Mouse (Mus musculus): Measurements from ENCODE around the gene Ddx56.

Gene Ddx56

DNA sequence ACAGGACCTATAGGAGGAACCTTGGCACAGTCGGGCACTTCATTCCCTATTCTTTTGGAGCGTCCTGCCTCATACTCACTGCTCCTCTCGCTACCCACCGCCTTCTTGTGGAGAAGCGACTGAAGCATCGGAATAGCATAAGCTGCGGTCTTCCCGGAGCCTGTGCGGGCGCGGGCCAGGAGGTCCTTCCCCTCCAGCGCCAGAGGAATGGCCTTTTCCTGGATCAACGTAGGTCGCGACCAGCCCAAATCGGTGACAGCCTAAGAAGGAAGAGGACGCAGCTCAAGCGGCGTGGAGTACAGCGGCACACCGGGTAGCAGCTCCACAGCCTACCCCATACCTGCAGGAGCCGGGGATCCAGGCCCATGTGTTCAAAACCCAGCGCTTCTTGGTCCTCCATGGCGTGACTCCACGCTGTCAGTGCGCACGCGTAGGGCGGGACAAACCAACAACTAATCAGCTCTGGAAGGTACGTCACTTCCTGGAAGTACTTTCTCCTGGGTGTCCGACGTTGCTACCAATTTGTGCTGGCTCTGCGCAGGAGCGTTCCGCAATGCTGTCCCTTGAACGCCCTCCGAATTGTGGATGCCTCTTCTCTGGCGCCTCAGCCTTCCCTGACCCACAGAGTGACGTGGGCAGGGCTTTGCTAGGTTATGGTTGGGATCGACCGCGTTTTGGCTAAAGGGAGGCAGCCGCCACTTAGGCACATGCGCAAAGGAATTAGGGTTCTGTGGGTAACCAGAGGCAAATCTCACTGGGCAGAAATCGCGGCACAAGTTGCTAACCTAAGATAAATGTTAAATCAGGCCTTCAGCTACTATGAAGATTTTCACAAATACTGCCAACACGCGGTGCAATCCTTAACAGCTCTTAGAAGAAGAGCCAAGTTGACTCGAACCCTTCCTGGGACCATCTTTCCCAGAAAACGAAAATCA, at the start of gene Ddx56:
Gene Ddx56 (minus strand): TSS at position 453 of the 935 bp plus-strand sequence.
- DNase-seq: peak; percentile 89

DNA sequence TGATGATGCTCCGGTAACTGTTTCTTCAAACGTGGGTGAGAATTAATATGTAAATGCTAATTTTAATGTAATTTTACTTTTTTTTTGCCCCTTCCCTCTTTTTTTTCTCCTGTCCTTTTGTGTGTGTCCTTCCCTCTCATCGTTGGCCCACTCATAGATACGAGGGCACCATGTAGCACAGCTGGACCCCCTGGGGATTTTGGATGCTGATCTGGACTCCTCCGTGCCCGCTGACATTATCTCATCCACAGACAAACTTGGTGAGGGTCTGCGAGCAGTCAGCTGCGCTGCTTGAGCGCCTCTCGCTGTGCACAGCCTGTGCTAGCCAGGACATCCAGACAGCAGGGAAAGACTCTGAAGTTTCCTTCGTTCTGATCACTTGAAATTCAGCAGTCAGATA, 49.2 kb upstream of the Ddx56 start:
- no peak for DNase-seq

DNA sequence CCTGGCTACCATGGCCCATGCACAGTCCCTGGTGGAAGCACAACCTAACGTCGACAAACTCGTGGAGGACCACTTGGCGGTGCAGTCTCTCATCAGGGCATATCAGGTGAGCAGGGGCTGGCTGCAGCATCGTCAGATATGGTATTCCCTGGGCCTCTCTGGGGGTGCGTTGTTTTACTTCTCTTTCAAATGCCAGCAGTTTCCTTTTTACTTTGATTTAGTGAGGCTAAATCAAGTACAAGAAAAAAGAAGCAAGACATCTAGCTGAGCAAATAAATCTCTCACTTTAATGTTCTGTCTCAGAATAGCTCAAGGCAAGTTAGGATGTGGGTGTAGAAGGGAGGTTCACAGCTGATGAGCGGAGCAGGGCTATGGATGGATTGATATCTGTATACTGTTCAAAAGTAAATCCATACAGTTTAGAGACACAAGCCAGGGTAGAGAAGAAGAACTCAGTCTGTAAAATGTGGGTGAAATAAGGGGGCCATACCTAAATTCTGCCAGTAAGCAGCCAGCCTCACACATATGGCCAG, 46.4 kb upstream of the Ddx56 start:
- DNase-seq: no peak

DNA sequence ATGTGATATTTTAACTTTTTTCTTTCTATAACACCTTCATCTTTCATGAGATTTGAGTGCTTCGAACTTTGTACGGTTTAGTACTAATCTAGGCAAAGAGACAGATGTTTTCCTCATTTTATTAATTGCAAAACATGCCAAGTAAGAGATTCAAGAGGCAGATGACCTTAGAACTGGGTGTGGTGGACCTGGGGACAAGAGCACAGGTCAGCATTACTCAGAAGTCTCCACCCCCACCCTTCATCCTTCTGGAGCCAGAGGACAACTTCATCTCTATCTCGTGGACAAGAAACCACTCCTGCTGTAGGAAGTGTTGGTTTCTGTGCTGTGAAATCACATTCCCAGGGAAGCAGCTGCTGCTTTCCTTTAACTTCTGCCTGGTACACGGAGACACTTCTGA, 40.6 kb upstream of the Ddx56 start:
- no peak for DNase-seq

DNA sequence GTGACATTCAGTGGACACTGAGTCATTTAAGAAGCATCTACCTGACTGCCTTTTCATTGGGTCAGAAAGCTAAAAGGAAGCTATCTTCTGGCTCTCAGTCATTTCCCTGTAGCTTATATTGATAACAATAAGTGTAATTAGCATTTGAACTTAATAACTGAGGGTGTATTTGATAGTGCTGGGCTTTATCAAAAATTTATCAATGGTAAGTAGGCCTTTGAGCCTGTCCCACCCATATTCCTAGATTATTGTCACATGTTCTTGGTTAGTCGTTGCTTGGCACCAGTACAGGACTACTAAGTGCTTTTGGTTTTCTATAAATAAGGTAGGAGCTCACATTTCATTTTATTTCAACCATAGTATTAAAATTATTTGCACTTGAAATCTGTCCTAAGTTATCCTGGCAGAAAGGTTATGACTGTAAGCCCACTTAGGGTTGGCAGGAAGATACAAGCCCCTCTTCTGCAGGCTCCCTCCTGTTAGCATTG, 38.4 kb upstream of the Ddx56 start:
- DNase-seq: no peak

DNA sequence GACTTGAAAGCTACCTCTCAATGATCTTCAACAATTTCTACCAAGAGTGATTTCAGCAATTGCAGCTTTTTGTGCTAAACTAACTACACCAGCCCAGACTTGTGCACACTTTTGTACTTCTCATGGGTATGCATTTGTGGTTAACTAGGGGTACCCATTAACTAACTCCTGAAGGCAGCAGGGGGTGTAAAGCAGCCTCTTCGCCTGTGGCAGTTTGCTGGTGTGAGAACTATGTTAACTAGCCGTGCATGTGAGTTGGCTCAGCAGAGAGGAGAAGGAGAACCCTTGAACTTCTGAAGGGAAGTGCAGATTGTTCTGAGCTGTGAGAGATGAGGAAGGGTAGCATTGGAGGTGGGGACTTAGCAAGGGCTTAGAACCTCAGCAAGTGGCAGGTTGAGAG, 35.2 kb upstream of the Ddx56 start:
- no peak for DNase-seq

DNA sequence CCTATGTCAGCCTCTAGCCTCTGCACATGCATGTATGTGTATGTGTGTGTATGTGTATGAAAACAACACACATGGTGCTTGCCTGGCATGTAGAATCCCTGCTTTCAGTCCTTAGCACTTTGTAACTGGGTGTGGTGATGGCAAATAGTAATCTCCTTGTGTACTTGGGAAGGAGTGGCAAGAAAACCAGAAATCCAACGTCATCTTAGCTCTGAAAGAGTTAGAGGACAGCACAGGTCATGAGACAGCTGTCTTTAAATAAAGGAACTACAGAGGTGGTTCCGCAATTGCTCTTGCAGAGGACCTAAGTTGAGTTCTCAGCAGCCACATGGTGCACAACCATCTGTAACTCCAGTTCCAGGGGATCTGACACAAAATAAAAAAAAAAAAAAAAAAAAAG, 31.9 kb upstream of the Ddx56 start:
- DNase-seq: no peak

DNA sequence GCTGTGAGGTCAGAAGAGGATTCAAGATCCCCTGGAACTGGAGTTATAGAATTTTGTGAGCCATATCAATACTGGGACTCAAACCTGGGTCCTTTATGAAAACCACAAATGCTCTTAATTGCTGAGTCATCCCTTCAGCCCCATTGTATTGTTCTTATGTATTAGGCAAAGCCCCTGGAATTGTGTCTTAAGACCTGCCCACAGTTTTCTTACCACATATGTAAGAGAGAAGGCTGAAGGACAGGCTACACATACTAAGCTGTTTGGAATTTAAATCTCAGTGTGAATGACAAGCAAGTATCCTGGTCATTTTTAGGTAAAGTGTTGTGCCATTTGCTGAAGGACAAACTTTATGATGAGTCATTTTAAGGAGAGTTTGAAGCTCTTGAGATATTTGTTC, 28.5 kb upstream of the Ddx56 start:
- DNase-seq: no peak

DNA sequence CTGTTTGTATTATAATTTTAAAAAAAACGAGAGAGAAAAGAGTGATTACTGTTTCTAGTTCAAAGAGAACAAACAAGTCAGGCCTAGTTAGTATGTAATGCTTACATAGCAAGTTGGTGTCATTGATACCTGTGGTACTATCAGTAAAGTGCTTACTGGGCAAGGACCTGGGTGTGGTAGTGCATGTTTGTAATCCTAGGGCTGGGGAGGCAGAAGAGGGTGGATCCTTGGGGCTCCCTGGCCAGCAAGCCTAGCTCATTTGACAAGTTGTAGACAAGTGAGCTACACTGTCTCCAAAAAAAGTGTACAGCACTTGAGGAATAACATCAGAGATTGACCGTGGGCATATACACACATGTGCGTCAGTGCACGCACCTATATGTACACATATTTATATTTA, 27.1 kb upstream of the Ddx56 start:
- DNase-seq: no peak

DNA sequence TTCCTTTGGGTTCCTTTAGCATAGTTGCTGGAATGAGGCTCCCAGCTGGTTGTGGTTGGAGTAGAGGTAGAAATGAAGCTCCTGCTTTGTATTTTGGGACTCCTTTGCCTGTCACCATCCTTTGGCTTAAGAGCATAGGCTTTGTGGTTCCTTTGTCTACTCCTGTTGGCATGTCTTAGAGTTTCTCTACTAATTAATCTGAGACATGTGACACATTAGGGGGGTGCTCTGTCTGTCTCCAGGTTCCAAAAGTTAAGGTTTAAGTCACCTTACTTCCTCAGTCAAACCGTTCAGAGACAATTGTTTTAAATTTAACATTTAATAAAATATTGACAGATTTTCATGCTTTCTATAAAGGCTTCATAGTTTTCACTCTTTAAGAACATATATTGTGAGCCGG, 26.0 kb upstream of the Ddx56 start:
- DNase-seq: no peak

DNA sequence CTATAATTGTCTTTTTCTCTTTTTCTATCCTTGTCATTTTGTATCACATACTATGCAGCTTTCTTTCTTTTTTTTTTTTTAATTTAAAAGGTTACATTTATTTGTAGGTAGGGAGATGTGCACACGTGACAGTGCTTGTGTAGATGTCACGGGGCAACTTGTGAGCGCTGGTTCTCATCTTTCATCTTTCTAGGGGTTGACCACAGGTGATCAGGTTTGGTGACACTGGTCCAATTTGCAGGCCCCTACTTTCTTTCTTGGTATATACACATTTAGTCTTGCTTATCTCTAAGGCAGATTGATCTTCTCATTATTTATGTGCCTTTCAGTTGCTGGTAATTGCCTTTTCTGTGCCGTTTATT, 25.4 kb upstream of the Ddx56 start:
- DNase-seq: no peak

DNA sequence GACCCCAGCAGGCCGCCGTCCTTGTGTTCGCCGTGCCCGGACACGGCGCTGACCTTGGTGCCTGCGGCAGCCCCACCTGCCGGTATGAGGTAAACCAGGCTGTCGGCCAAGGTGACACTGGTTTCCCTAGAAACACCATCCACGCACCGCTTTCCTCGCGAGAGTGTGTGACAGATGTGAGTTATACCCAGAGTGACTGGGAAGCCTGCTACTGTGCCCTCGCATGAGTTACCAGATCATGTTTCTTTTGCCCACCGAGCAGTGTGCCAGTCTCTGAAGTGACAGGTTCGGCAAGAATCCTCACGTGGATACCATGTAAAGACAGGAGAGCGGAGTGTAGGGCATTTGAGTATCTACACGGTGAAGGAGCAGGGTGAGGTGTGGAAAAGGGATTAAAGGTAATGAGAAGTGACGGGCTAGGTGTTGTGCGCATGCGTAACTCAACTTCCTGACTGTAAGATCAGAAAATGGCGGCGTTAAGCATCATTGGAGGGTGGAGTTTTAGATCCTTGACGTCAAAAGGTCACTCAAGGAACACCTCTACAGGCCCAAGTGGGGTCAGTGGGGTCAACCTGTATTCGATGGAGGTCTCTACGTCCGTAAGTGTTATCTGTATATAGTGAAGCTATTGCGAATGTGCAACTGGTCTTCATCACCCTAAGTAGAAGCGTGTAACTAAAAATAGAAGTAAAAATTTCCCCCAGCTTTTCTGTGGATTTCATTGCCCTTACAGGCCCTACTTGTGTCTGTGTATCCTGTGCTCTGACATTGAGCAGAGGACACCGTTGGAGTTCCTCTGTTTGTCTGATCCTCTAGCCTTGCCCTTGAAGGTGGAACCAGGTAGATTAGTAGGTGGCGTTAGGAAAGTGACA, 24.8 kb upstream of the Ddx56 start:
- peak; percentile 65 for DNase-seq

DNA sequence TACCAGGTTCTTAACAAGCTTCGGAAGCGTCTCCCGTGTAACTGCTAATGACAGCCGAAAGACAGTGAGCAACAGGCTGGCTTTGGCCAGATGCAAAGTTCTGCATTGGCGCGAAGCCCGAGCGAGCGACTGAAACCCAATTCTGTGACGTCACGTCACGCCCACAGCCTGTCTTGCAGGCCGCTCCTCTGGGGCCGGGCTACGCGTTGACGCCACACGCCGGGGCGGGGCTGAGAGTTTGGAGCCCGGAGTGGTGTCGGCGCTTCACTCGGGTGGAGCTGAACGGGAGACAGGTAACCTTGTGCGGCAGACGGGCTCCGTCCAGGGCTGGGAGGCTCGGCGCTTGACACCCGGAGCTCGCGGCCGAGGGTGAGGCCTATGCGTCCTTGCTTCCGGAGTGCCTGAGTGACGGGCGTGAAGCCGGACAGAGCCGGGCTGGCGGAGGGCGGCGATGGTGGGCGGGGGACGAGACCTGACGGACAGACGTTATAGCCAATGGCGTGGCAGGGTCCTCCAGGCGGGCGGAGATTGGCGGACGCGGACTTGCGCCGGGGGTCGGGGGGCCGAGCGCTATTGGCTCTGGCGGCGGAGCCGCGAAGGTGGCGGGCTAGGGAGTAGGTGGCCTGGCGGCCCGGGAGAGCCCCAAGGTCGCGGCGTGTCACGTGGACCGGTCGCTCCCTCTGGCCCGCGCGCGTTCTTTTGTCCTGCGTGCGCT, 24.0 kb upstream of the Ddx56 start, which contains the start of gene Ogdh:
Gene Ogdh (plus strand): TSS at position 233 of the 715 bp plus-strand sequence.
- DNase-seq: peak; percentile 99

DNA sequence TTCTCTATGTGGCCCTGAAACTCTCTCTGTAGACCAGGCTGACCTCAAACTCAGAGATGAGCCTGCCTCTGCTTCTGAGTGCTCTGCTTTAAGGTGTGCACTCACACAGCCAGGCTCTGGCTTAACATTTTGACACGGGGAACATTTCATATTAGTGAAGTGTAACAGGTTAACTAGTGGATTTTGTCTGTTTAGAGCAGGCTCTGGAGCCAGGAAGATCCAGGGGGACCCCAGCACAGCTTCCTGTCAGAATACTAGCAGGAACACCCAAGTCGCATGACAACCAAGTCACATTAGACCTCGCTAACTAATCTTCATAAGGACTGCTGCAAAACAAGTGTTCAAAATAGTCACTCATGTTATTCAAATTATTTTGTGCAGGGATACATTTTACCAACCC, 23.3 kb upstream of the Ddx56 start:
- no peak for DNase-seq

DNA sequence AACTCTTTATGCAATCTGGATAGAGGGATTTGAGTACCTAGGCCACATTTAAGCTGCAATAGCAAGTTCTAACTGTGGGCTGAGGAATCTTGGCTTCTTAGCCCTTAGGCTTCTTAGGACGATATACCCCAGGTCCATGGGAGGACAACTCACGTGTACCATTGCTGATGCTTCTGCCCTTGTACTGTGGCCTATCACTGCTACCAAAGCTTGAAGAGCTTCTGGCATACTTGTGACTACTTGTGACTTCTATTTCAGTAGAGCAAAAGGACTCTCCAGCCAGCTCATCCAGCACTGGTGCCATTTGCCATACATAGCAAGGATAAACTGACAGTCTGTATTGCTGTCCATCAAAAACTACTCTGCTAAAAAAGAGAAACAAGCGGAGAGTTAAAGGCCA, 22.6 kb upstream of the Ddx56 start:
- DNase-seq: no peak

DNA sequence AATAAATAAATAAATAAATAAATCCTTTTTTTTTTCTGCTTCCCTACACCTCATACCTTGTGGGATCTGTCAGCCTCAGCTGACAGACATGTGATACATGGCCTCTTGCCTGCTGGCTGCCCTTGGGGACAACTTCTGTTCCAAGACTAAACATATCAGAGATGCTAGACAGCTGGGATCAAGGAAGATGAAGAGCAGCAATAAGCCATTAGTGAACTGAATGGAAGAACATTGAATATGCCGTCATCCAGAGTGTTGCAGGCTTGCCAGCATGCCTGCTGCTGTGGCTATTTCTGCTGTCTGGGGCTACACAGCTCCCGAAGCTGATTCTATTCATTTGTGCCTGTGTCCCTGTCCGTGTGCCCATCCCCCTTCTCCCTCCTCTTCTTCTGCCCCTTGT, 15.4 kb upstream of the Ddx56 start:
- DNase-seq: no peak

DNA sequence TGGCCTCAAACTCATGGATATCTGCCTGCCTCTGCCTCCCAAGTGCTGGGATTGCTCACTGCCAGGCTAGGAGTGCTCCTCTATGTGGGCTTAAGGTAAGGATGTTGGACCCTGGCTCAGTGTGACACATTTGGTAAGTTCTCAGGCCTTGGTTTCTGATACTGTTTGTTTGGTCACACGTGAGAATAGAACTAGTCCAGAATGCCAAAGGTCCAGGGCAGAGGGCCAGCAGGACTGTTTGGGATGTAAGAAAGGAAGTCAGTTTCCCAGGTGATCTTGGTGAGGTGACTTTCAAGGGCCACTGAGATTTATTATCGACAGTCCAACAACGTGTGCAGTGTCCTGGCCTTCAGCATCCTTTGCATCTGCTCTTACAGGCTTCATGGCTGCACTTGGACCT, 8.9 kb upstream of the Ddx56 start:
- DNase-seq: no peak

DNA sequence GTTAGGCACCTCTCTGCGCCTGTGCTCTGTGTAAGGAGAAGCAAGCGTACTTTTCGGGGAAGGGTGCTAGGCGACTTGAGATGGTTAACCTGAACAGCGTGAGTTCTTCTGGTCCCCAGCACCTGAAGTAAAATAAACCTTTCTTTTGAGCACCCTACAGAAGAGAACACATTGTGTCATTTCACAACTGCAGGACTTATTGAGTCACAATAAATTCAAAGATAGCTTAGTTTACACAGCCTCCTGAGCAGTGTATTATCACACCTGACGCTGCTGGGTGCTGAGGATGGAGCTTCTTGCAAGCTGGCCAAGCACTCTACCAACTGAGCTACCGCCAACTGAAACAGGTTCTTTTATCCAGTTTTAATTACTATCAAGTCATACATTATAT, 7.5 kb upstream of the Ddx56 start:
- DNase-seq: no peak

DNA sequence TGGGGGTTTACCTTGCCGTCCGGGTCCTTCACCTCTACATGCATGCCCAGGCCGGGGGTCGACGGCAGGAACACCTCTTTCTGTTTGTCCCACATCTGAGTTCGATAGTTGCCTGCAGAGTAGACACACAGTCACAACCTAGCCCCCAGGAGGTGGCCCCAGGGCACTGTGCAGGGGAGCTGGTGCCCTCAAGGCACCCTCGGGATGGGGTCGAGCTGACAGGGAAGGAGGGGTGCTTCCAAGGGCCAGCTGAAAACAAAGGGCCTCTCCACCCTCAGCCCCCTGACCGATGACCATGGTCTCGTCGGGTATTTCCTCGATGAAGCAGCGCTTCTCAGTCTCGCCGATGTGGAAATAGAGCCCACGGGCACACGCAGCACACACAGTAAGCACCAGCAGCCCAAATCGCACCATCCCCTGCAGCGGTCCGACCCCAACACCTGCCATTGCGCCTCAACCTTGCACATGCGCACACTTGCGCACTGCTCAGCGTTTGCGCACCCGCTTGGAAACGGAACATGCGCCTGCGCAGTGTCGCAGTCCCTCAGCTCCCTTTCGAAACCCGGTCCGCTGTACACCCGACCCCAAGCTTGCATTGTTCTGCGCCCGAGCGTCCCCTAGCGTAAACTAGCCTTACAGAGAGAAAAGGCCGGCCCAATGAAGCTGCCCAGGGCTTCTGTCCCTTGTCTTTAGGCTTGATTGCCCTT, 7.0 kb upstream of the Ddx56 start, which contains the start of gene Tmed4:
Gene Tmed4 (minus strand): TSS at position 484 of the 707 bp plus-strand sequence.
- peak; percentile 96 for DNase-seq

DNA sequence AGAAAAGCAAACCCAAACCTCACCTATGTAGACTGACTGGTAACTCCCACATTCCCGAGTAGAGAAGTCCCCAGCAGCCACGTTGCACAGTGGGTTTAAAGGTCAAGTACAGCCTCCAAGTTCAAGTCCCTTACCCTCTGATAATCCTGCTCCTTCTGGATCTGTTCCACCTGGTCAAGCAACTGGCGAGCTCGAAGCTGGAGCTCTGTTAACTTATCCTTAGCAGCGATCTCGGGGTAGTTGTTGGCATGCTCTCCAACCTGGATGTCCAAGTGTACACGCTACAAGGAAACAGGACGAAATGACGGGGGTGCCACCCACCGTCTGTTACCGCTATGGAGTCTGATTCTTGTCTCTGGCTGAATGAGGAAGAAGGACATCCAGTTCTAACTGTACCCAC, 6.0 kb upstream of the Ddx56 start:
- no peak for DNase-seq

DNA sequence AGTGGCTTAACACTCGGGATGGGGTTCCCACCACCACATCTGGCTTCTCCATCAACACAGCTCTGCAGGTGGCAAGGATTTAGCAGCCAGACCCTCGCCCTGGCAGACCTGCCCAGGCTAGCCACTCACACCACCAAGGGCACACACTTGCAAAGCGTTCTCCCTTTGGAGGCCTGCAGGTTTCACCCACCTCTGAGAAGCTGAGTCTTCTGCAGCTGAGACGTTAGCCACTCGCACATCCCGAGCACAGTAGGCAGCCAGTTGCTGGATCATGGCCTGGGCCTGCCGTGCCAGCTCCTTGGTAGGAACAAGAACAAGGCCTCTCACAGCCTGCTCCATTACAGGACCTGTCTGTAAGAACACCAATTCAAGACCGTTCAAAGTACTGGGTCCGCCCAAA, 951 bp downstream of the Ddx56 start:
- DNase-seq: no peak

DNA sequence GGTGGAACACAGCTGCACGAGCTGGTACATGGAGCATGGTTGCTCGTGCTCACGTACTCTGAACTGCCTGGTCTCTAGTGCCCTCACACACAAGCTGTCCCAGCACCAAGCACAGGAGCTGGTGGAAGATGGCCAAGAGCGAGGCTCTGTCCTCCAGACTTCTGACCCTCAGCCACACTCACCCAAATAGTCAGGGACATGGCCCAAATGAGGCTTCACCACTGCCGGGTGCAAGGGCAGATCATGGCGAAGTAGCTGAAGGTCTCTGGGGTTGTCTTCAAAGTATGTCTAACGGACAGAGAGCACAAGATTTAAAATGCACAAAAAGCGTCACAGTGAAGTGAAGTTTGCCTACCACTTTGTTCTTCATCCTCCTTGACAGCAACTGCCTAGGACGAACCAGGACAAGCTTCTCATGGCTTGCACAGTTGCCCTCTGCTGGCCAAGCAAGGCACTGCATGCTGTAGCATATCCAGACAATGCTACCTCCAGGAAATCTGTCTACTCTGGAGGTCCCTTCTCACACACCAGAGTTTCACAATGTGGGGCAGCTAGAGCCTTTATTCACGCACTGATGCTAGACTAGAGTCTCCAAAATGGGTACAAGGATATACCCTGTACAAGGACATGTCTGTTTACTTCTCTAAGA, 6.0 kb downstream of the Ddx56 start:
- peak; percentile 67 for DNase-seq

Data from right cerebral cortex, postnatal 25 days (tissue).